Mouse (Mus musculus): ENCODE measurements at regions not wholly inside any gene's neighbourhood (a gene's known extent, or its start where the extent isn't known, plus 50 kb on each side); places are given as distances from the start of the nearest gene placed in this dataset.

GRCm38 (mm10) chr5:84480978-84481377 lies 63.8 kb upstream of the Epha5 start:
- DNase-seq (ENCODE audit: low spot score in 2 of 2), result no peak
